Mouse (Mus musculus) kidney, embryonic 16.5 days (tissue): Measurements from ENCODE around the gene Sec61b. TPM values are rescaled to one million over a fixed set of nuclear protein-coding genes. Genes with fewer than 3 reads are reported as not detected.

Experiments used
- ATAC-seq: fragments of 200-750 bp; cut with Nextera tagmentation; 2 replicates; pipeline ENCODE4 v1.8.0; 2017; ENCODE audit warnings: moderate TSS enrichment; ENCODE audit not compliant: low FRiP score, low TSS enrichment
- H3K27ac ChIP-seq: fragments of 300-500 bp; sonication (generic); 2 replicates; pipeline ENCODE4 v1.5.1; 2014; ENCODE audit warnings: low read length
- H3K27me3 ChIP-seq: fragments of 300-500 bp; sonication (generic); 2 replicates; pipeline ENCODE4 v1.6.1; 2014; ENCODE audit warnings: low read length, control low read depth, mixed read lengths; ENCODE audit not compliant: insufficient read depth
- H3K36me3 ChIP-seq: fragments of 300-500 bp; sonication (generic); 2 replicates; pipeline ENCODE4 v1.6.1; 2014; ENCODE audit warnings: low read length, control low read depth, mixed read lengths; ENCODE audit not compliant: insufficient read depth
- H3K4me1 ChIP-seq: fragments of 300-500 bp; sonication (generic); 2 replicates; pipeline ENCODE4 v1.6.1; 2014; ENCODE audit warnings: low read length, control low read depth, mixed read lengths; ENCODE audit not compliant: insufficient read depth
- H3K4me2 ChIP-seq: fragments of 300-500 bp; sonication (generic); replicated peaks from 2 replicates; pipeline ENCODE4 v1.6.1; 2014; ENCODE audit warnings: low read depth, low read length
- H3K4me3 ChIP-seq: fragments of 300-500 bp; sonication (generic); 2 replicates; pipeline ENCODE4 v1.5.1; 2014; ENCODE audit warnings: mild to moderate bottlenecking, low read length
- H3K9ac ChIP-seq: fragments of 300-500 bp; sonication (generic); replicated peaks from 2 replicates; pipeline ENCODE4 v1.6.1; 2014; ENCODE audit warnings: low read length
- H3K9me3 ChIP-seq: fragments of 300-500 bp; sonication (generic); 2 replicates; pipeline ENCODE4 v1.6.1; 2016; ENCODE audit warnings: low read length, control low read depth
- WGBS: fragments of 180-500 bp; shearing (Covaris S2); extraction: QIAGEN DNeasy Blood & Tissue Kit; methylation state at CpG from one replicate; pipeline ENCODE4 v1.1.7; 2014; 5-methylcytosine and 5-hydroxymethylcytosine counted together
- polyA plus RNA-seq: library from polyadenylated mRNA; unstranded; fragments of >200 nt; fragmentation: Nextera tagmentation; extraction: Ambion mirVana; gene quantifications from 2 replicates; pipeline ENCODE4 v1.2.1, GENCODE M21; 2015

The Sec61b gene
- 372 and 388 TPM in 2 replicates for polyA plus RNA-seq

DNA sequence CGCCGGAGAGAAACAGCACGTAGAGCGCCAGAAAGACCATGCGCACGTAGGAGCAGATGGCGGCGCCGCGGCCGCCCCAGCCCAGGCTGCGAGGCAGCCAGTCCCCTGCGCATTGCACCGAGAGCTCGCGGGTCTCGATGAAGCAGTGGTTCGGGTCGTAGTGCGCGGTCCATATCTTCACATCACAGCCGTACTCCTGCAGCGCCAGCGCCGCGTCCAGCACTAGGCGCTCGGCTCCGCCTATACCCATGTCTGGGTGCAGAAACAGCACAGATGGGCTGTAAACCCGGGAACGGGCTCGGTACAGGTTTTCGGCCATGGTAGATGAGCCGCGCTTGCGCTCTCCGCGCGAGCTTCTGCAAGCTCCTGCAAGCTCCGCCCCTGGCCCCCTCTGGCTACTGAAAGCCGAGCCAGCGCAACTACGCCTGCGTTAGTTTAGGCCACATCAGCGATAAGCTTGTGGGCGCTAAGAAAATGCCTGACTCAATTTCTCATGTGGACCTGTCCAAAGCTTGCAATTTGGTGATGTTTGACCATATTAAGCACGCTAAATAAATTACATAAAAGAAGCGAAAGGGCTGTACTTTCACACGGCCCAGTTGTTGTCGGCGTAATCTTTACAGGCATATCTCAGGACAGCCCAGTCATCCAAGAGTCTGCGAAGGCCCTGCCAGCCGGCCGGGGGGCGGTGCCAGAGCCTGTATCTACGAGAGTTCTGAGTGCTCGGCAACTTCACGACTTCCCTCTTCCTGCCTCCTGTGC, at the start of gene Sec61b, which contains the start of gene Alg2:
Sec61b (plus strand) TSS at position 691 of the 762 bp plus-strand sequence.
Alg2 (minus strand) TSS at position 366 of the 762 bp plus-strand sequence.
- peaks cover 53% of the 10 kb centered on the region for H3K36me3 ChIP-seq

DNA sequence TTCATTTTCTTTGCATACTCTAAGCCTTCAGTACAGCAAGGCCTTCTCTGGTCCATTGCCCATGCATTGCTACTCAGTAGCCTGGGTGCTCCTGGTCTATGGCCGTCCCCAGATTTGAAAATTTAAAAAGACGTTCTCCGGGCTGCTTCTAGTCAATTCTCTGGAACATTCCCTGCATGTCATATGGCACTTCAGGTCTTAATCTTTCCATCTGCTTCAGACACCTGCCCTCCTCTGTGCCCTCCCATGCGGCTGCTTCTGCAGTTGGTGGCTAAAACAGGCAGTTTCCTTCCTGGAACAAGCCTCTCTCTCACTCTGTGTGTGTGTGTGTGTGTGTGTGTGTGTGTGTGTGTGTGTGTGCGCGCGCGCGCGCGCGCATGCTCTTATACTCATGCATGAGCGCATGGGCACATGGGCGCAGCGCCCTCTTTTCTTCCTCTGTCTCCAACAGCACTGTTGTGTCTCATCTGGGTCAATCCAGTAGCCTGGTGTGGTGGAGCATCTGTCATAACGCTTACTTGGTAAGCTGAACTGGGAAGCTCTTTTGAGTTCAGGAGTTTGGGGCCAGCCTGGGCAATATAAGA, 49.1 kb upstream of the Sec61b start:
- peak; percentile 14; the same call in 1 of the 2 replicates for ATAC-seq

More for the DNA sequence above, at the start of gene Sec61b, which contains the start of gene Alg2:
- Histone ChIP-seq H3K4me1 (peaks cover 24% of the 10 kb centered on the region), H3K9me3 (peaks cover 7% of the 10 kb centered on the region; the same call in 1 of the 2 replicates), H3K4me2 (peak within 1 kb of the TSS; percentile 69), H3K9ac (peak within 1 kb of the TSS; percentile 90), H3K27ac (peak within 1 kb of the TSS; percentile 96), H3K27me3 (no peaks in the 10 kb centered on the region), H3K4me3 (peak within 1 kb of the TSS; percentile 88)
- WGBS: under 1% methylated on average over 56 of the region's 58 CpGs
- peak; percentile 98 for ATAC-seq

DNA sequence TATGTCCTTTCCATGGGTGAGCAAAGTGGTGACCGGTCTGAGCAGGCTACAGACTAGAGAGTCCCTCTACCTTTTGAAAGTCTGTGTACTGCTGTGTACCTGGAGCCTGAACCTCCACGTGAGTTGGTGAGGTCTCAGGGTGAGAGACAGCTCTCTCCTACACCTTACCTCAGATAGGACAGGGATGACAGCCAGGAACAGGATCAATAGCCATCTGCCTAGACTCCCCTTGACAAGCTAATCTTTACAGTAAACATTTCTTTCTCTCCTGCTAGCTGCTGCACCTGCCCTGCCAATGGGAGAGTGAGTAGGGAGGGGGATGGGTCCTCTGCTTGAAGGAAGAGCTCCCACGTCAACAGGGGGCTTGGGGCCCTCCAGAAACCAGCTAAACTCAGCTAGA, 46.9 kb upstream of the Sec61b start:
- 60% methylated on average over 3 of the region's 3 CpGs for WGBS
- no peak for ATAC-seq
- no peak overlapping the region for H3K27ac ChIP-seq
- no peak overlapping the region for H3K9ac ChIP-seq
- H3K27me3 ChIP-seq: 0 out of 2 replicates have a peak, but pooled peaks cover 4% of the 10 kb centered on the region
- no peaks in the 10 kb centered on the region for H3K9me3 ChIP-seq
- H3K4me3 ChIP-seq: no peak overlapping the region
- H3K36me3 ChIP-seq: no peaks in the 10 kb centered on the region
- peaks cover 21% of the 10 kb centered on the region for H3K4me1 ChIP-seq
- no peak overlapping the region for H3K4me2 ChIP-seq

More for the DNA sequence above, 49.1 kb upstream of the Sec61b start:
- H3K36me3 ChIP-seq: no peaks in the 10 kb centered on the region
- no peak overlapping the region for H3K4me2 ChIP-seq
- H3K4me3 ChIP-seq: no peak overlapping the region
- H3K4me1 ChIP-seq: peaks cover 23% of the 10 kb centered on the region
- H3K27me3 ChIP-seq: 0 out of 2 replicates have a peak, but pooled peaks cover 4% of the 10 kb centered on the region
- 75% methylated on average over 16 of the region's 16 CpGs for WGBS
- no peaks in the 10 kb centered on the region for H3K9me3 ChIP-seq
- H3K27ac ChIP-seq: no peak overlapping the region
- no peak overlapping the region for H3K9ac ChIP-seq

DNA sequence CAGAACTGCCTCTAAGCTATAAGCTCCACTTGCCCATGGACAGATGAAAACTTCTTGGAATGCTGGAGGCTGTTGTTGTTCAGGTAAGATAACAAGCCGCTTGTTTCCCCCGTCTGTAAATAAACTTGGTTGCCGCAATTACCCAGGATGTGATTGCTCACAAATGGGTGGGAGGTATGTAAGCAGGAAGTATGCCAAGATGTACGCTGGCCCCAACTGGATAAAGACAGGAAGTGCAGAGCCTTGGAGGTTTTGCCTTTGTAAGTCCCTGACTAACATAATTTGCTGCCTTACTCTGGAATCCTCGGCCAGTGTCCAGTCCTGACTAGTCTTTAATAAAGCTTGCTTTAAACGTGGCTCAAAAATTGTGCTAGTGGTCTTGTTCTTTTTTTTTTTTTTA, 43.9 kb upstream of the Sec61b start:
- H3K36me3 ChIP-seq: no peaks in the 10 kb centered on the region
- ATAC-seq: no peak
- peaks cover 10% of the 10 kb centered on the region; the same call in 1 of the 2 replicates for H3K27me3 ChIP-seq
- H3K4me3 ChIP-seq: no peak overlapping the region
- 47% methylated on average over 6 of the region's 6 CpGs for whole genome bisulfite sequencing
- H3K27ac ChIP-seq: no peak overlapping the region
- H3K9me3 ChIP-seq: no peaks in the 10 kb centered on the region
- no peaks in the 10 kb centered on the region for H3K4me1 ChIP-seq
- no peak overlapping the region for H3K9ac ChIP-seq
- no peak overlapping the region for H3K4me2 ChIP-seq

DNA sequence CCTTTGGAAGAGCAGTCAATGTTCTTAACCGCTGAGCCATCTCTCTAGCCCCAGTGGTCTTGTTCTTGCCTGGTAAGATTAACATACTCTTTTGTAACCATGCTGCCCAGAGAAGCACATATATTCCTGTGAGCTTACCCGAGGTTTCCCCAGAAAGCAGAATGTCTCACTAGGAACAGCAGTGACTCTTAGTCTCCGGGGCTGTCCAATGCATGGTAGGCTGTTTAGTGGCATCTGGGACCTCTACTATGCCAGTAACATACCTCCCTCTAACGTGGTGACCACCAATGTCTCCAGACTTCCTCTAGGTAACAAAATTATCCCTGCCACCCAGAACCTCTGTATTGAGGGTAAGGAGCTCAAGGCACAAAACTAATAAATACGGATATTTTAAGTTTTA, 43.4 kb upstream of the Sec61b start:
- Histone ChIP-seq H3K9ac (no peak overlapping the region), H3K36me3 (no peaks in the 10 kb centered on the region), H3K27me3 (peaks cover 15% of the 10 kb centered on the region; the same call in 1 of the 2 replicates), H3K4me3 (no peak overlapping the region), H3K27ac (no peak overlapping the region), H3K9me3 (no peaks in the 10 kb centered on the region), H3K4me2 (no peak overlapping the region), H3K4me1 (no peaks in the 10 kb centered on the region)
- 89% methylated on average over 5 of the region's 5 CpGs for WGBS
- ATAC-seq: no peak

DNA sequence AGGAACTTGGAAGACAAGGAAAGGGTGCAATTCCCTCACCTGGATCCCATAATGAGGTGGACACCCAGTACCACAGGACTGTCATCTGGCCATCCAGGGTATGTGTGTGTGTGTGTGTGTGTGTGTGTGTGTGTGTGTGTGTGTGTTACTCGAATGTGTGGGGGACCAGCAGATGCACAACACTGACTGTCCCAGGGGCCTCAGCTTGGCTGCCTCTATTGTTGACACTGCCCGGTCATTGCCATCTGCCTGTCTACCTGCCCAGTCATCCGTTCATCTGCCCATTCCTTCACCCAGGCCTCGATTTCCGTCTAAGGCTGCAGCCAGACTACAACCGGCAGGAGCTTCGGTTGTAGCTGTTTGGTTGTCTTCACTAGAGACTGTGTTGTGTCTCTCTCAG, 41.7 kb upstream of the Sec61b start:
- H3K27me3 ChIP-seq: peaks cover 19% of the 10 kb centered on the region; the same call in 1 of the 2 replicates
- H3K4me3 ChIP-seq: no peak overlapping the region
- WGBS: 68% methylated on average over 6 of the region's 7 CpGs
- no peak for ATAC-seq
- no peaks in the 10 kb centered on the region for H3K36me3 ChIP-seq
- H3K27ac ChIP-seq: no peak overlapping the region
- H3K4me1 ChIP-seq: no peaks in the 10 kb centered on the region
- no peak overlapping the region for H3K9ac ChIP-seq
- H3K9me3 ChIP-seq: no peaks in the 10 kb centered on the region
- H3K4me2 ChIP-seq: no peak overlapping the region

DNA sequence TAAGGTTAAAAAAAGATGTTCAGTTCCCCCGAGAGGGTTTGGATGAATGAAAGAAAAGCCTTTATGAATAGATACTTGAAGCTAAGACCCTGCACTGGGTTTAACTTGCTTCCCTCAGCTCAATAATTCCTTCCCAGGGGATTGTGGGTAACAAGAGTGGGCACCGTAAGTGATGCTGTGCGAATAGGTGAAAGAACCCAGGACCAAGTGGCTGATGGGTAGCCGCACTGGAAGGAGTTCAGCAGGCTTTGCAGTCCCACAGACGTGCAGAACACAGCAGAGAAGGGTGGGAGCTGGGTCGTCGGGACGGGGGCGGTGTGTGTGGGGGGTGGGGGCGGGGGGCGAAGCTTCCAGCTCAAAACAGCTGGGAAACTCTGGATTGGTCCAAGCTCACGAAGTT, 39.3 kb upstream of the Sec61b start:
- no peaks in the 10 kb centered on the region for H3K9me3 ChIP-seq
- no peak overlapping the region for H3K4me2 ChIP-seq
- H3K36me3 ChIP-seq: no peaks in the 10 kb centered on the region
- no peak overlapping the region for H3K27ac ChIP-seq
- 64% methylated on average over 12 of the region's 12 CpGs for WGBS
- H3K9ac ChIP-seq: no peak overlapping the region
- no peak for ATAC-seq
- peaks cover 19% of the 10 kb centered on the region; the same call in 1 of the 2 replicates for H3K27me3 ChIP-seq
- no peaks in the 10 kb centered on the region for H3K4me1 ChIP-seq
- no peak overlapping the region for H3K4me3 ChIP-seq

DNA sequence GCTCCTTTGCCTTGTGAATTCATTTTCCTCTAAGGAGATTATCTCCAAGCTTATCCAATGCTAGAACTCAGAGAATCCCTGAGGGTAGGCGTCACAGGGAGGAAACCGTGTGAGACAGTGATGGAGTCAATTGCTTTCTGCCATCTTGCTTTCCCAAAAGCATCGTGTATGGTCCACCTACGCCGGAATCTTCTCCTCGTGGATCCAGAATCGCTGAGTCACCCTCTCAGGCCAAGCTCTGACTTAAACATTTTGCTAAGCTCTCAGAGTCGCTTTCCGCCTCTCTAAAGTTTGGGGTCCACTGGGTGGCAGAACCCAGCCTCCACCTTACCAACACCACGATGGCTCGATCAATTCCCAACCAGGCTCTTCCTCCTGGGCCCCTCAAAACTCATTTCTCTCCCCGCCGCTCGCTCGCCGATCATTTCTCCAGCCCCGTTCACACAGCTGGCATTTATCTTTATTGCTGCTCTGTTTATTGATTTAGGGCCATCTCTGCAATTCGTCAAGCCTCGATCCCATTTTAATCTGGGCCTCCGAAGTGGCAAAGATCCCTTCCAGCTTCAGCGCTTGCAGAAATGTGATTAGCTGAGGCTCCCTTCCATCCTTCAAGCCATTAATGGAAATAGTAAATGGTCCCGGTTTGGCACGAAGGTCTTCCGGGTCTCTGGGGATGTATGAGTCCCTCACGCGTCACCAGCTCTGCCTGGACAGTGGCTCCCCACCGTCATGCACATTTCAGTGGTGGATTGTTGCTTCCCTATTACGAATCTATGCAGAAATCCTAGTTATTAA, 38.7 kb upstream of the Sec61b start:
- peaks cover 19% of the 10 kb centered on the region; the same call in 1 of the 2 replicates for H3K27me3 ChIP-seq
- no peak overlapping the region for H3K4me2 ChIP-seq
- ATAC-seq: no peak

More for the DNA sequence above, 38.7 kb upstream of the Sec61b start:
- Histone ChIP-seq H3K9me3 (no peaks in the 10 kb centered on the region), H3K27ac (no peak overlapping the region), H3K36me3 (no peaks in the 10 kb centered on the region), H3K4me1 (no peaks in the 10 kb centered on the region), H3K9ac (no peak overlapping the region), H3K4me3 (no peak overlapping the region)
- 54% methylated on average over 28 of the region's 28 CpGs for WGBS
